In the genomic region with DNA sequence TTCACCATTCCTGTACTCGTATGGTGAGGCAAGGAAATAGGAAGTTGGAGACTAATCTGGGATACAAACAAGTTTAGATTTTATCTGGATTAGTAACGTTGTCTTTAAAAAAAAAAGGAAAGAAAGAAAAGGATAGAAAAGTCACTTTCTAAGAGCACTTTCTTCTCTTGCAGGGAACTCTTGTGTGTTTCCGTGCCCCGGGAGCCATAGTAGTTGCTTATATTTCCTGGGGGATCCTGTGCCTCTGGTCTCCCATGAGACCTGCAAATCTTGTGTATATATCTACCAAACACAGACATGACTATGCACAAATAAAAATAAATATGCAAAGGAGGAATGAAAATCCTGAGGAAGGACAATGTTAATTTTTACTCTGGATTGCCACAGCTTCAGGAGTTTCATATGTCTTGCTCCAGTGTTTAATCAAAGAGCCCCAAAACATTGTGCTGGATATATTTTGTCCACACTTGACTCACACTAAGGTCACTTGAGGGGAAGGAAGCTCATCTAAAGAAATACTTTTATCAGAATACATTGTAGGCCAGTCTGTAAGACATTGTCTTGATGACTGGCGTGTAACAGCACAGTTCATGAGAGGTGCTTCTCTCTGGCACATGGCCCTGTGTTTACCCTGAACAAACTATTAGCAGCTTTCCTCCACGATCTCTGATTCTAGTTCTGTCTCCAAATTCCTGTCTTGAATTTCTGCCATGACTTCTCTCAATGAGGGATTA, we compare ENCODE assay signal across 8 mouse cellular contexts. TPM values are rescaled to one million over a fixed set of nuclear protein-coding genes. Genes with fewer than 3 reads are reported as not detected.
A peak's percentile ranks its signal among the peaks of the same experiment; 100 is the strongest.
DNase-seq lines count a peak whose midpoint lies in the region; ATAC-seq and TF ChIP-seq lines count a peak whose summit lies in the region.

No protein-coding gene starts in this region.

- no peak overlapping the region; the same call in 1 of the 2 replicates for H3K27ac ChIP-seq in gastrocnemius, adult 2 months
- peak overlapping the region; percentile 80; the same call in 1 of the 2 replicates for H3K27ac ChIP-seq in ES-E14 (ENCODE audit: insufficient read depth, low read depth, low read length, poor library complexity, severe bottlenecking)
- peak overlapping the region; percentile 90 for H3K27ac ChIP-seq in liver, embryonic 16.5 days (ENCODE audit: low read length)

- H3K36me3 ChIP-seq in ES-E14 (ENCODE audit: control insufficient read depth, insufficient read depth, low read length, poor library complexity, severe bottlenecking) = no peaks in the 10 kb centered on the region
- no peaks in the 10 kb centered on the region for H3K36me3 ChIP-seq in liver, embryonic 16.5 days (ENCODE audit: control insufficient read depth, insufficient read depth)

- peak overlapping the region; percentile 70 for H3K4me2 ChIP-seq in liver, embryonic 16.5 days (ENCODE audit: low read depth, low read length)

- peak overlapping the region; percentile 83; the same call in 1 of the 2 replicates for H3K9ac ChIP-seq in ES-E14 (ENCODE audit: insufficient read depth, low read depth, low read length, poor library complexity, severe bottlenecking)
- peak overlapping the region; percentile 77 for H3K9ac ChIP-seq in liver, embryonic 16.5 days (ENCODE audit: low read depth, low read length)

- H3K4me1 ChIP-seq in ES-E14 (ENCODE audit: control insufficient read depth in 2 of 2, insufficient read depth in 2 of 2, low read length in 2 of 2, poor library complexity in 1 of 2) = no peaks in the 10 kb centered on the region
- peaks cover 20% of the 10 kb centered on the region for H3K4me1 ChIP-seq in liver, embryonic 16.5 days (ENCODE audit: control insufficient read depth, low read depth, low read length)

- H3K4me3 ChIP-seq in gastrocnemius, adult 2 months = peak overlapping the region; percentile 70
- peak overlapping the region; percentile 70 to 74 for H3K4me3 ChIP-seq in ES-E14 (ENCODE audit: insufficient read depth in 1 of 2, low read depth in 1 of 2, low read length in 2 of 2, poor library complexity in 1 of 2, severe bottlenecking in 1 of 2)
- H3K4me3 ChIP-seq in liver, embryonic 16.5 days (ENCODE audit: low read depth, low read length) = peak overlapping the region; percentile 64

- no peaks in the 10 kb centered on the region for H3K27me3 ChIP-seq in liver, embryonic 16.5 days (ENCODE audit: control insufficient read depth, insufficient read depth, low read depth, low read length)

- no peak for DNase-seq in gastrocnemius, adult 2 months
- no peak for DNase-seq in gastrocnemius, postnatal 25 days
- DNase-seq in ES-E14 (ENCODE audit: low read depth, low spot score) = no peak
- DNase-seq in forelimb bud, embryonic 11.5 days (ENCODE audit: low read depth, low spot score) = peak; percentile 12
- DNase-seq in cerebellum, adult 18-20 months = no peak
- DNase-seq in yolk sac, embryonic 10.5 days (ENCODE audit: low spot score) = no peak
- DNase-seq in adrenal gland, postnatal 10 days = no peak

- no peak for TF ChIP-seq CTCF in gastrocnemius, adult 2 months (IDR thresholded peaks at IDR 0.05)

- no peak for ATAC-seq in liver, embryonic 16.5 days (ENCODE audit: low read depth)

- H3K9me3 ChIP-seq in ES-E14 (ENCODE audit: control insufficient read depth, insufficient read depth, low read depth, low read length) = no peaks in the 10 kb centered on the region
- H3K9me3 ChIP-seq in liver, embryonic 16.5 days (replicated peaks; ENCODE audit: control insufficient read depth, low read length) = no peaks in the 10 kb centered on the region

- WGBS in liver, embryonic 16.5 days (ENCODE audit: insufficient replicate concordance) = 34% methylated on average over 6 of the region's 6 CpGs

- intact Hi-C loops in gastrocnemius, adult 2 months (cut with DNase I) = no loop called here

- in situ Hi-C loops in ES-E14 (cut with MboI; ENCODE audit: low sequenced_read_pairs in 2 of 2, unreplicated experiment in 2 of 2) = no loop called here

TF ChIP-seq in ES-E14, 5 proteins besides CTCF, POLR2A, EP300 and RAD21:
- TF ChIP-seq HCFC1 (IDR thresholded peaks at IDR 0.05; ENCODE audit: borderline replicate concordance, insufficient read depth, low read length) (no peak), ZC3H11A (IDR thresholded peaks at IDR 0.05; ENCODE audit: borderline replicate concordance, low read depth, low read length) (no peak), ZNF384 (IDR thresholded peaks at IDR 0.05; ENCODE audit: low read depth, low read length) (no peak), MAFK (IDR thresholded peaks at IDR 0.05; ENCODE audit: insufficient read depth, low read depth, low read length) (no peak), CHD2 (IDR thresholded peaks at IDR 0.05; ENCODE audit: low read depth, low read length) (no peak)

RNA-seq across cellular contexts. Expression of a gene that starts 1.5 kb away (rescaled TPM):
- total RNA-seq in gastrocnemius, adult 2 months (2021) = 1 to 10 TPM; 2.0 to 3.0 TPM
- 1 to 10 TPM; 3.4 to 3.8 TPM for total RNA-seq in gastrocnemius, postnatal 25 days (2021)
- 80.2 and 103 TPM in 2 replicates for total RNA-seq in ES-E14 (2012; rRNA removed)
- 6.6 and 7.7 TPM in 2 replicates for polyA plus RNA-seq in liver, embryonic 16.5 days (2015; fragmentation: Nextera tagmentation; extraction: Ambion mirVana)
- 10 to 100 TPM; 38.0 to 43.5 TPM for total RNA-seq in adrenal gland, postnatal 10 days (2021)

RNA-seq across cellular contexts. Expression of a gene that starts 2.9 kb away (rescaled TPM):
- total RNA-seq in gastrocnemius, adult 2 months (2021) = 1 to 10 TPM; 1.0 to 1.3 TPM
- total RNA-seq in gastrocnemius, postnatal 25 days (2021) = 1 to 10 TPM; 1.5 to 5.5 TPM
- 1,000 and 1,148 TPM in 2 replicates for total RNA-seq in ES-E14 (2012; rRNA removed)
- 2.2 and 3.8 TPM in 2 replicates for polyA plus RNA-seq in liver, embryonic 16.5 days (2015; fragmentation: Nextera tagmentation; extraction: Ambion mirVana)
- total RNA-seq in adrenal gland, postnatal 10 days (2021) = 10 to 100 TPM; 47.4 to 49.2 TPM

RNA-seq across cellular contexts. Expression of a gene that starts 3.1 kb away (rescaled TPM):
- 1 to 10 TPM; 3.6 to 3.8 TPM for total RNA-seq in gastrocnemius, adult 2 months (2021)
- 10 to 100 TPM; 10.4 TPM for total RNA-seq in gastrocnemius, postnatal 25 days (2021)
- 677 and 970 TPM in 2 replicates for total RNA-seq in ES-E14 (2012; rRNA removed)
- 3.7 and 5.9 TPM in 2 replicates for polyA plus RNA-seq in liver, embryonic 16.5 days (2015; fragmentation: Nextera tagmentation; extraction: Ambion mirVana)
- total RNA-seq in adrenal gland, postnatal 10 days (2021) = 100 to 1,000 TPM; 168 to 215 TPM

RNA-seq across cellular contexts. Expression of a gene that starts 4.3 kb away (rescaled TPM):
- 10 to 100 TPM; 31.0 to 36.0 TPM for total RNA-seq in gastrocnemius, adult 2 months (2021)
- total RNA-seq in gastrocnemius, postnatal 25 days (2021) = 10 to 100 TPM; 35.7 to 38.0 TPM
- 713 and 869 TPM in 2 replicates for total RNA-seq in ES-E14 (2012; rRNA removed)
- polyA plus RNA-seq in liver, embryonic 16.5 days (2015; fragmentation: Nextera tagmentation; extraction: Ambion mirVana) = 126 and 155 TPM in 2 replicates
- 100 to 1,000 TPM; 294 to 310 TPM for total RNA-seq in adrenal gland, postnatal 10 days (2021)

RNA-seq across cellular contexts. Expression of a gene that starts 5.9 kb away (rescaled TPM):
- 1 to 10 TPM; 2.9 to 7.6 TPM for total RNA-seq in gastrocnemius, adult 2 months (2021)
- 10 to 100 TPM; 24.4 to 24.5 TPM for total RNA-seq in gastrocnemius, postnatal 25 days (2021)
- 1,383 and 2,074 TPM in 2 replicates for total RNA-seq in ES-E14 (2012; rRNA removed)
- polyA plus RNA-seq in liver, embryonic 16.5 days (2015; fragmentation: Nextera tagmentation; extraction: Ambion mirVana) = 10.6 and 13.5 TPM in 2 replicates
- 100 to 1,000 TPM; 395 to 462 TPM for total RNA-seq in adrenal gland, postnatal 10 days (2021)

Comparison
In these comparisons a context has a peak if more than half of its experiments do, and no peak if none do; other contexts are left out.
1. RNA of a gene that starts 1.5 kb away (total RNA-seq): 80.2 to 103 TPM in ES-E14 and 38.0 to 43.5 TPM in adrenal gland, postnatal 10 days; 3.4 to 3.8 TPM in gastrocnemius, postnatal 25 days and 2.0 to 3.0 TPM in gastrocnemius, adult 2 months; every median in the first group is over 4 times any median in the second.
2. RNA of a gene that starts 2.9 kb away (total RNA-seq): 1,000 to 1,148 TPM in ES-E14; 47.4 to 49.2 TPM in adrenal gland, postnatal 10 days, 1.5 to 5.5 TPM in gastrocnemius, postnatal 25 days and 1.0 to 1.3 TPM in gastrocnemius, adult 2 months; every median in the first group is over 10 times any median in the second.
3. RNA of a gene that starts 3.1 kb away (total RNA-seq): 677 to 970 TPM in ES-E14 and 168 to 215 TPM in adrenal gland, postnatal 10 days; 10.4 TPM in gastrocnemius, postnatal 25 days and 3.6 to 3.8 TPM in gastrocnemius, adult 2 months; every median in the first group is over 10 times any median in the second.
4. Peak in every context shown above with its lines, with median percentiles within 50 percentile points of each other: H3K4me3 ChIP-seq.